In the genomic region with DNA sequence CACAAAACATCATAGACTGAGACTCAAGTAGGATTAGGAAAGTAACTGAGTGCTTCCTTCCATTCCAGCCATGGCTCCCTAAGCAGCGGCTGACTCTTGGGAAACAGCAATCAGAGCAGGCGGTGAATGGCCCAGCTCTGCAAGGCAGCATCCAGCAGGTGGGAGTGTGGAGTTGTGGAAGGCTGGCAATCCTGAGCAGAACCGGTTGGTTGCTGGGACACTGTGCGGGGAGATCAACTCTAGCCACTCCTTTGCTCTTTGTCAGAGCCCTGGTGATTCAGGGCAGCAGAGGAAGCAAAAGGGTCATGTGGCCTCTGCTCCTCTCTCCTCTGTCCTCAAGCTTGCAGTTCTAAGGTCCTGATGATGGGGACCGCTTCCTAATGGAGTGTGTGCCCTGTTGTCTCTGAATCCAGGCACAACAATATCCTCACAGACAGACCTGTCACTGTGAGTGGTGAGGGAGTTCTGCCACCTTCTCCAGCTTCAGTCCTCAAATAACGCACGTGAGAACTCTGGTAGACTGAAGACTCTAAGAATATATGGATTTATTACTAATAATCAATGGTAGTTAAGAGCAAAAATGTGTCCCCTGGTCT, we compare ENCODE assay signal across 9 mouse cellular contexts. TPM values are rescaled to one million over a fixed set of nuclear protein-coding genes. Genes with fewer than 3 reads are reported as not detected.
A peak's percentile ranks its signal among the peaks of the same experiment; 100 is the strongest.
DNase-seq lines count a peak whose midpoint lies in the region; ATAC-seq and TF ChIP-seq lines count a peak whose summit lies in the region.
"Had no signal": no experiment of that assay in that cellular context is flagged by ENCODE, and none has a peak within 500 bp of the region (broad histone marks: within the 10 kb centered on the region; RNA-seq: fewer than 3 reads in every experiment).

No protein-coding gene starts in this region.

- intact Hi-C loops in heart, adult 2 months (cut with DNase I): loop anchor here (1.0 kb wide), 1 partner anchor 87 kb away; no protein-coding TSS in a partner anchor

- H3K36me3 ChIP-seq in embryonic facial prominence, embryonic 10.5 days (replicated peaks): no peaks in the 10 kb centered on the region
- no peaks in the 10 kb centered on the region for H3K36me3 ChIP-seq in heart, adult 2 months (ENCODE audit: control insufficient read depth, insufficient read depth, low read length)
- no peaks in the 10 kb centered on the region for H3K36me3 ChIP-seq in limb, embryonic 12.5 days
- H3K36me3 ChIP-seq in midbrain, embryonic 15.5 days (replicated peaks): no peaks in the 10 kb centered on the region

- no peaks in the 10 kb centered on the region for H3K9me3 ChIP-seq in embryonic facial prominence, embryonic 10.5 days
- H3K9me3 ChIP-seq in limb, embryonic 12.5 days: no peaks in the 10 kb centered on the region
- H3K9me3 ChIP-seq in midbrain, embryonic 15.5 days: no peaks in the 10 kb centered on the region
- H3K9me3 ChIP-seq: megakaryocyte, embryonic 14.5 days had no signal

- no peak overlapping the region; the same call in 1 of the 2 replicates for H3K4me3 ChIP-seq in embryonic facial prominence, embryonic 10.5 days
- no peak overlapping the region for H3K4me3 ChIP-seq in heart, adult 2 months
- H3K4me3 ChIP-seq in limb, embryonic 12.5 days (replicated peaks): no peak overlapping the region
- H3K4me3 ChIP-seq in midbrain, embryonic 15.5 days: no peak overlapping the region
- H3K4me3 ChIP-seq: megakaryocyte, embryonic 14.5 days had no signal

- TF ChIP-seq CTCF in heart, adult 2 months (IDR thresholded peaks at IDR 0.05): peak; percentile 83

- WGBS in embryonic facial prominence, embryonic 10.5 days: 21% methylated on average over 7 of the region's 7 CpGs
- WGBS in heart, adult 2 months: 23% methylated on average over 7 of the region's 7 CpGs
- 19% methylated on average over 7 of the region's 7 CpGs for WGBS in limb, embryonic 12.5 days
- WGBS in midbrain, embryonic 15.5 days: 20% methylated on average over 7 of the region's 7 CpGs

- H3K4me1 ChIP-seq in embryonic facial prominence, embryonic 10.5 days: peaks cover 9% of the 10 kb centered on the region
- peaks cover 3% of the 10 kb centered on the region; the same call in 1 of the 2 replicates for H3K4me1 ChIP-seq in heart, adult 2 months (ENCODE audit: control insufficient read depth, insufficient read depth, low read length)
- H3K4me1 ChIP-seq in limb, embryonic 12.5 days (replicated peaks): peaks cover 9% of the 10 kb centered on the region
- 0 out of 2 replicates have a peak, but pooled peaks cover 2% of the 10 kb centered on the region for H3K4me1 ChIP-seq in midbrain, embryonic 15.5 days

- no peak overlapping the region for H3K9ac ChIP-seq in heart, adult 2 months (ENCODE audit: low read depth, low read length)
- no peak overlapping the region for H3K9ac ChIP-seq in limb, embryonic 12.5 days (replicated peaks)
- H3K9ac ChIP-seq in midbrain, embryonic 15.5 days: no peak overlapping the region

- H3K27ac ChIP-seq in embryonic facial prominence, embryonic 10.5 days (replicated peaks): peak overlapping the region; percentile 72
- H3K27ac ChIP-seq in heart, adult 2 months: no peak overlapping the region
- H3K27ac ChIP-seq in limb, embryonic 12.5 days: no peak overlapping the region
- no peak overlapping the region for H3K27ac ChIP-seq in midbrain, embryonic 15.5 days

- ATAC-seq in limb, embryonic 12.5 days (ENCODE audit: insufficient number of reproducible peaks, insufficient read depth, low FRiP score, low TSS enrichment, low read depth): peak; percentile 89
- peak; percentile 97 for ATAC-seq in midbrain, embryonic 15.5 days (replicated peaks)

- H3K27me3 ChIP-seq in embryonic facial prominence, embryonic 10.5 days (replicated peaks; ENCODE audit: low read depth, poor library complexity, severe bottlenecking): 0 out of 2 replicates have a peak, but pooled peaks cover 5% of the 10 kb centered on the region
- H3K27me3 ChIP-seq in heart, adult 2 months (ENCODE audit: control insufficient read depth, insufficient read depth, low read length): no peaks in the 10 kb centered on the region
- H3K27me3 ChIP-seq in limb, embryonic 12.5 days: no peaks in the 10 kb centered on the region
- H3K27me3 ChIP-seq in midbrain, embryonic 15.5 days (replicated peaks): no peaks in the 10 kb centered on the region

- peak; percentile 73 for TF ChIP-seq EP300 in heart, adult 2 months (IDR thresholded peaks at IDR 0.05; ENCODE audit: insufficient read depth, low read depth, low read length)

- no peak overlapping the region for H3K4me2 ChIP-seq in limb, embryonic 12.5 days
- no peak overlapping the region for H3K4me2 ChIP-seq in midbrain, embryonic 15.5 days

- H3K79me2 ChIP-seq in heart, adult 2 months (replicated peaks; ENCODE audit: control insufficient read depth, insufficient read depth, low read length): no peaks in the 10 kb centered on the region

- DNase-seq in layer of hippocampus, adult 11-12 months (ENCODE audit: low spot score): peak; percentile 82
- no peak for DNase-seq in layer of hippocampus, adult 9-10 months (ENCODE audit: low spot score)
- DNase-seq in embryonic facial prominence, embryonic 10.5 days (ENCODE audit: low spot score): peak; percentile 86
- DNase-seq in heart, adult 2 months: peak; percentile 55 to 71
- DNase-seq in kidney, adult 18-20 months: peak; percentile 69
- DNase-seq in telencephalon, adult 2 months (ENCODE audit: low read depth, low spot score): peak; percentile 38

- no peak for TF ChIP-seq POLR2A in heart, adult 2 months (IDR thresholded peaks at IDR 0.05; ENCODE audit: insufficient read depth, low read depth, low read length)

RNA-seq across cellular contexts. Expression of gene 4930564D02Rik, which starts 11.7 kb away (rescaled TPM):
- polyA plus RNA-seq in embryonic facial prominence, embryonic 10.5 days (2016; fragmentation: Nextera tagmentation; extraction: Ambion mirVana): not detected in 2 replicates
- not detected for total RNA-seq in heart, adult 2 months (2021)
- not detected in 2 replicates for polyA plus RNA-seq in heart, adult 2 months (2012; rRNA removed)
- polyA plus RNA-seq in limb, embryonic 12.5 days (2016; fragmentation: Nextera tagmentation; extraction: Ambion mirVana): not detected in 2 replicates
- polyA plus RNA-seq in midbrain, embryonic 15.5 days (2015; fragmentation: Nextera tagmentation; extraction: Ambion mirVana): not detected in 2 replicates

RNA-seq across cellular contexts. Expression of gene Cttnbp2nl, which starts 25.4 kb away (rescaled TPM):
- 51.2 and 52.4 TPM in 2 replicates for polyA plus RNA-seq in embryonic facial prominence, embryonic 10.5 days (2016; fragmentation: Nextera tagmentation; extraction: Ambion mirVana)
- 10 to 100 TPM; 15.3 to 20.9 TPM for total RNA-seq in heart, adult 2 months (2021)
- polyA plus RNA-seq in heart, adult 2 months (2012; rRNA removed): 3.9 and 4.1 TPM in 2 replicates
- 43.6 and 46.2 TPM in 2 replicates for polyA plus RNA-seq in limb, embryonic 12.5 days (2016; fragmentation: Nextera tagmentation; extraction: Ambion mirVana)
- 60.6 and 60.9 TPM in 2 replicates for polyA plus RNA-seq in midbrain, embryonic 15.5 days (2015; fragmentation: Nextera tagmentation; extraction: Ambion mirVana)
